Mouse (Mus musculus) gastrocnemius, postnatal 10 days (tissue): ENCODE measurements at regions not wholly inside any gene's neighbourhood (a gene's known extent, or its start where the extent isn't known, plus 50 kb on each side); places are given as distances from the start of the nearest gene placed in this dataset.

Experiments used
- DNase-seq: peaks from one replicate; pipeline ENCODE4 v3.0.0; 2021; ENCODE audit warnings: mixed read lengths

DNA sequence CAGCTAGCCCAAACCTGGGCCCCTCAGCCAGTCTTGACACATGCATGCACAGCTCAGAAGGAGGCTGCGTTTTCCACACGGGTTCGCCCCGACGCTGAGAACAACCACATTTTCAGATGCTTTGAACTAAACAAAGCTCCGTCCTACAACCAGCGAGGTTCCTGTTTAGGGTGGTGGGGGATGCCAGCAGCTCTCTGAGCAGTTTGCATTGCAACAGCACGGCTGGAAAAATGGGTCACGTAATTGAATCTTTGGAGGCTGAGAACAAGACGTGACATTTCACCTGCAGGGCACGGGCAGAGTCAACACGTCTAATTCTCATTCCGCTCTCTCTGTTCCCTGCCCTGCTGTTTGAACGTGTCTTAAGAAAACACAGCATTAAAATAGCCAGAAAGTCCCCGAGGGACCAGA, 119.2 kb downstream of the Syk start:
- DNase-seq, result no peak

DNA sequence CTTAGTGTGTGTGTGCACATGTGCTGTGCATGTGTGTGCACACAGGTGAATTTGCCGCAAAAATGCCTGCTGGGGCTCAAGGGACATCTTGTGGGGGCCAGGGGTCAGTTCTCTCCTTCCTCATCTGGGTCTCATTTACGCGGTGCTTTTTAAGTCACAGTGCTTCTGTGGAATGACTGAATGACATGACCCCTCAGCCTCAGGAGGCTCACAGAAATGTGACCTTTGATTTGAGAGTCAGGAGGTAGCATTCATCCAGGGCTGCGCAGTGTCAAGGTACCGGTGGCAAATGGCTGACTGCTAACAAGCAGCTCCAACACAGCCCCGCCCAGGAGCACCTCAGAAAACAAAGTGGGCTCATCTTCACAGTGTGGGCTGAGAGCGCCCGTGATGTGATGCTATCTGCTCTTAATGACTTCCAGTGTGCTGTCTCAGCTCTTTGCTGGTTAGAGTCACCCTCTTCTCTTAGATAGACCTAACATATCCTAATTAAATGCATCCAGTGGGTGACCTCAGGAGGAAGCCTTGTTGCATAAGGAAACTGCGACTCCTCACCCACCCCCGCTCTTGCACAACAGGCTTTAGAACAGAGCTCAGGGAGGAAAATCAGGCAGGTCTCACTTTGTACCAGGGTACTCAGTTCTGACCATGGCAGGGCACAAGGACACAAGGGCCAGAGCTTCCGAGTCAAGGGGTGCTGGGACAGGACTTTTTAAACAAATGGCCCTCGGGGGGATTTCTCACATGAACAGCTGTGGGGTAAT, 120.6 kb downstream of the Syk start:
- no peak for DNase-seq

DNA sequence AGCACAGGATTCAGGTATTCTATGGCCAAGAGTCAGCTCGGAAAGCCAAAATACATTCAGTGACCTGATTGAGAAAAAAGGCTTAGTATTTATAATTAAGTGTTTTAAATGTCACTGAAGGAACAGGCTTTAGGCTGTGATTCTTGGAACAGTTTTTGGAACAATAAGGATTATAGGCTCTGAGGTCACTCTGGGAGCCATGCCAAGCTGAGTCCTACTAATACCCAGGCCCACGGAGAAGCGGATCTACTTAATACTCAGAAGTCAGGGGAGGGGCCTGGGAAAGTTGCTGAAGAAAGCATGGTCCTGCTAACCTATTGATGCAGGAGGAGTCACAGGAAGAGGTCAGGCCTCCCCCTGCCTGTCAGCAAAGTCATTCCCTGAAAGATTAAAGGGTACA, 121.7 kb downstream of the Syk start:
- DNase-seq, result no peak

DNA sequence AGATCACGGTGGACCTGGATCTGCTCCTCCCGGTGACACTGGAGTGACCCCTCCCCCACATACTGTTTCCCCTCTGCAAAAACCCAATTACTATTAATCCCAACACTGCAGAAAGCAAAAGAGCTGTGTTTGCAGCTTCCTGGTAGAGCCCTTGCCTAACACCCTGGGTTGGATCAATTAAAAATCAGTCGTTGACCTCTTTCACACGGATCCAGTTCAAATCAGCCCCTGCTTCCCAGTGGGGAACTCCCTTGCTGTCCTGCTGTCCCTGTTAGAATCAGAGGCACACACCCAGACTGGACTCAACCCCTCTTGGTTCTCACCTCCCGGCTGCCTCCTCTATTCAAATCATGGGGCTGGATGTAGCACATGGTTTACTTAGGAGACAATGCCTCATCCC, 126.6 kb downstream of the Syk start:
- DNase-seq, result no peak

DNA sequence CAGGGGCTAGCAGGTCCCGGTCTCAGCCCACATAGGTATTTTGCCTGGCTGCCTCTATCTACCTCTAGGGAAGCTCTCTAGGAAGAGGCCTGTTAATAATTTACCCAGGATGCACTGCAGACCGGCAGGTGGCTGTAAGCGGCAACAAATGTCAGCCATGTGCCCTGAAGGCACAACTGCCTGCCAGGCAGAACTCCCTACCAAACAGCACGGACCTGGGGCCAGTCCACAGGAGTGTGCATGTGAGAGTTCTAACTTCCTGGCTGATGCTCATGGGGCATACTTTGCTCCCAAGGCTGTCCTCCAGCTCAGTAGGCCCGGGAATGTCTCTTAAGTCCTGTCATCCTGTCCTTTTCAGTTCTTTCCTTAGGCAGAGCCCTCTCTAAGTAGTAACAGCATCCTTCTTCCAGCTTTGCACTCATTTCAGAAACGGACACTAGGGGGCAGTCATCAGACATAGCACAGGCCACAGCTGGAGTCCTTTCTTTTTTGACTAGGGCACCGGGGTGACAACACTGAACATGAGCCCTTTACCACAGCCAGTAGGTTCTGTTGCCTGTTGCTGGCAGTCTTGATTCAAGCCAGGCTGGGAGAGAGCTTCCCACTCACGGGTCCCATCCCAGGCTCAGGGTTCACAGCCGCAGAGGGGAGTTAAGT, 128.9 kb downstream of the Syk start:
- DNase-seq, result peak; percentile 71

DNA sequence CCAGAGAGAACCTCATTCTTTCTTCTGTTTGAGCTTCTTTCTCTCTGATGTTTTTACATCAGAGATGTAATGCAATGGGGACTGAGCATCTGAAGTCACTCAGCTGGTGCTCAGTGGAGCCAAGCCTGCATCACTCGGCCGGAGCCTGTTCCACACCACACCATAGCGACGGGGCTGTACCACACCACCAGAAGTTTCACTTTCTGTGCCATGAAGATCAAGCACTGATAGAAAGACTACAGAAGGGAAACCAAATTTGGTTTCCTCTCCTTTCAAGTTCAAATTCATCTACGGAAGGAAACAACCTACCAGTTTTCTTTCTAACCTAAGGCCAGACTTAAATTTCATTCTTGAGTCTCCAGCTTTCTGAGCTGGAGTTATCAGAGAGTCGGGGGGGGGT, 138.5 kb downstream of the Syk start:
- no peak for DNase-seq

DNA sequence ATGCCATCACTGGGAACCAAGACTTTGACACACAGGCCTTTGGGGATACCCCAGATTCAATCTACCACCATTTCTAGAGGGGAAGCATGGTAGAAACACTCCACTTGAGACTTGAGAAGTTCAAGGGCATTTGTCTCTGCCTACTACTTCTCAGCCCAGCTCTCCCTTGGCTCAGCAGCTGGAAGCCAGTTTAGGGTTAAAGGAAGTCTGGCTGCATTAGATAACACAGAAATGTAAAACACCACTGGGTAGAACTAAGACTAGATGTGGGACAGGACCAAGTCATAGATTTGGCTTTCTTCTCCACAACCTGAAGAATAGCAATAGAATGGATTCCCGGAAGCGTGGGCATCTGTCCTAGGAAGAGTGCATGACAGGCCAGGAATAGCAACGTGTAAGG, 139.7 kb downstream of the Syk start:
- no peak for DNase-seq

DNA sequence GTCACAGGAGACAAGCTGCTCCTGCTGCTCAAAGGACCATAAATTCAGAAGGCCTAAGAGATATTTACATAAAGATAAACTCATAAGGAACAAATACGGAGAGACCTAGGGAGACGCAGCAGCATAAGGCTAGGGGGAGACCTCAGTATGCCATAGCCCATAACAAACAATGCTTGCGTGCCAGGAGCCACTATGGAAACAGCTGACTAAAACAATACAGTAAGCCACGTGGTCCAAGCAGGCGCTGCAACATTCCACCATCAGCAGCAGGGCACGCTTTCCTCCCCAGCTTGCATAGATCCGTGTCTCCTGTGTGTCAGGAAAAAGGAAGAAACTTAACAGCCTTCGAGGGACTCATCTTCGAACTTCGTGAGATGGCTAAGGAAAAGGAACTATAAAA, 143.1 kb downstream of the Syk start:
- DNase-seq, result no peak

DNA sequence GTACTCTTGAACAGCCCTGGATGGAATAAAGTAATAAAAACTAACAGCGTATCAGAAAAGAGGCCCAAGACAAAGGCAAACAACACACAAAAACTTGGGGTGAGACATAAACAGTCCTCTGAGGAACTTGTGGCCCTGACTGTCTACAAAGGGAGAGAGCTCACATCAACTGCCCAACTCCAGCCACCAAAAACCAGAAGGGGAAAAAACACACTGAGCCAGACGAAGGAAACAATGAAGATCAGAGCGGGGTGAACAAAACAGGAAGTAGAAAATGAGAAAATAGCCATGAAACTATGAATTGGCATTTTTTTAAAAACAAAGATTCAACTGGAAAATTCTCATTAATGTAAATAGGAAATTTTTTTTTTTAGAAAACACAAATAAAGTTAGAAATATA, 143.6 kb downstream of the Syk start:
- no peak for DNase-seq

DNA sequence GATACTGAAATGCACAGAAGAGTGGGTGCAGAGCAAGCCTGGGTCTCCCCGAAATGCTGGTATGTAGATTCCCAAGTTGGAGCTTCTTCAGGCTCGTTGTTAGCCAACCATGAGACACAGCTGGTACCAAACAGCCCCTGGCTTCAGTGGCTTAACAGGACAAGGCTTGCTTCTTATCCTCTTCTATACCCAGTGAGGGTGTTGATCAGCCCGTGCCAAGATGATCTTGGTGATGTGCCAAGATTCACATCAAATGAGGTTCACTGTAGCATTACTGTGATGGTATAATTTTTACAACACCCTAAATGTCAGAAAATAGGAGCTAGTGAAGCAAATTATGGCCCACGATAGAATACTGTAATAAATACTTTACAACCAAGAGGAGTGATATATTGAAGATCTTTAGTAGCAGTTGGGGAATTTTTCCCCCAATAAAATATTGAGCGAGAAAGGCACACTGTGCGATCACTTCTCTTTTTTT, 152.5 kb downstream of the Syk start:
- DNase-seq, result no peak

DNA sequence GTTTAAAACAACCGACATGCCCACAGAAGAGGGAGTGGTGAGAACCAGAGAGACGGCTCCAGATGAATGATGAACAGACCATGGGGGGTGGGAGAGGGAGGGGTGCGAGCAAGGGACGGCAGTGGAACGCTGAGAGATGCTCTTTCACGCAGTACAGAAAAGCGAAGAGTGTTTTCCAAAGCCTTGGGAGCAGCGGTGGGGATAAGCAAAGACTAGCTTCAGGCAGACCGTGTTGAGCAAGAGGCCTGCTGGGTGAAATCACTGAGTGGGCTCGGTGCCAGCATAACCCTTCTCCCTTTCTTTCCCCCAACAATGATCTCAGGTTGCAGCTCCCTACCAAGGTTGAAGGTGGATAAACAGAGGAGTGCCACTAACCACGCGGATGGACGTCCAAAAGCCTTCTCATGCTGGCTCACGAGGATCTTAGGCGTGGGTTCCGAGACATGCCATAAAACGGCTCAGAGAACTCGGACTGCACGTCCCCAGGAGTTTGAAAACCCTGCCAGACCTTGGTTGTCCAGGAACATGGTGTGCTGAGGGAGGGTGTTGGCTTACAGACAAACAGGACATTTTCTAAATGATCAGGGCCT, 153.1 kb downstream of the Syk start:
- DNase-seq, result peak; percentile 30

DNA sequence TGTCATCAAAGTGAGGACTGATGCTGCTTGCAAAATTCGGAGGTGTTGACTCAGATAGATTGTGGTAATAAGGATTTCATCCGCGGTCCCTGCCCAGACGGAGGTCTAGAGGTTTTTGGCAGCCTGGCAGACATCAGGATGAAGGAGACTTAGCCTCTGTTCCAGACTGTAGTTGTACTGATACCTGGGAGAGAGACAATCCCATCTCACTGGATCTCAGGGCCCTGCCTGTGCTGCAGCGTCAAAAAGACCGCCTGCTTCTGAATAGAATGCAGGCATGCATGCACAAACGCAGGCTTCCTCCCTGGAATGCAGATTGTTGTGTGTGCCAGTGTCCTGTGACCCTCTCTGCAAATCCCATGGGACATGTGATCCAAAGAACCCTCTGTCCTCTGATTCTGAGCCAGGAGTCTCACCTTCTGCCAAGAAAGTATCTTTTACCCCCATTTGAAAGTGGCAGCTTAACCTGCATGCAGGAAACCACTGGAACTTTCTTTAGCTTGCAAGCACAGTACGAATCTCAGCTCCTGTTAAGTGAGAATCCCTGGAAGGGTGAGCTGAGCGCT, 155.2 kb downstream of the Syk start:
- DNase-seq, result no peak

DNA sequence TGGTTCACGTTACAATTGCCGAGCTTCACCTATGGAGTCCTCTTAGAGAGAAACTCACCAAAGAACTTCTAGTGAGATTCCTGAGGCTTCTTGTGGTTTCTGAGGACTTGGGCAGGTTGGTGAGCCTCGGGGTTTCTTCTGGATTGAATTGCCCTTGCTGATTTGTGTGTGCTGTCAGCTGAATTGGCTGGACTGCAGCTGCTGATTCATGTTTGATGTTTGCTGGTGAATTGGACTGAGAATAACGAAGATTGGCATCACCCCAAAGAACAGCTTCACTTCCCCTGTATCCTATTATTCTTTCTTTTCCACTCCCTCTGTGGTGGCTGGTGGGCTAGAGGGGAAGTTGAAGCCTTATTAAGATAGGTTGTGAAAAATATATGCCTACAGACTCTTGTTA, 158.4 kb downstream of the Syk start:
- DNase-seq, result no peak

DNA sequence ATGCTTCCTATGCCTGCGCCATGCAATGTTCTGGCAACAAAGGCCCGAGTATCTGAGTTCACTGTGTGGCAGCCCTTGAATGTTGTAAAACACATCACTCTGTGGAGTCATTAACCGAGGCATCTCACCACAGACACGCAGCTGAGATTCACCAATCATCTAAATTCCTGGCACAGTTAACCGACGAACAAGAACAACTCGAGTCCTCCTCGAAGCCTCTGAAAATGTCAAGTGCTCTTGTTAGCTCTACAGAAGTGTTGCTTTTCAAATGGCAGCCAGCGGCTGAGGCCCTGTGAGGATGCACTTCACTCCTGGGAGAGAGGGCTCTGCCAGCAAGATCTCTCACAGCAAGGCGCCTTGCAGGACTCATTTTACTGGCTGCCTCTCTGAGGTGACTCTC, 173.0 kb downstream of the Syk start:
- DNase-seq, result no peak

DNA sequence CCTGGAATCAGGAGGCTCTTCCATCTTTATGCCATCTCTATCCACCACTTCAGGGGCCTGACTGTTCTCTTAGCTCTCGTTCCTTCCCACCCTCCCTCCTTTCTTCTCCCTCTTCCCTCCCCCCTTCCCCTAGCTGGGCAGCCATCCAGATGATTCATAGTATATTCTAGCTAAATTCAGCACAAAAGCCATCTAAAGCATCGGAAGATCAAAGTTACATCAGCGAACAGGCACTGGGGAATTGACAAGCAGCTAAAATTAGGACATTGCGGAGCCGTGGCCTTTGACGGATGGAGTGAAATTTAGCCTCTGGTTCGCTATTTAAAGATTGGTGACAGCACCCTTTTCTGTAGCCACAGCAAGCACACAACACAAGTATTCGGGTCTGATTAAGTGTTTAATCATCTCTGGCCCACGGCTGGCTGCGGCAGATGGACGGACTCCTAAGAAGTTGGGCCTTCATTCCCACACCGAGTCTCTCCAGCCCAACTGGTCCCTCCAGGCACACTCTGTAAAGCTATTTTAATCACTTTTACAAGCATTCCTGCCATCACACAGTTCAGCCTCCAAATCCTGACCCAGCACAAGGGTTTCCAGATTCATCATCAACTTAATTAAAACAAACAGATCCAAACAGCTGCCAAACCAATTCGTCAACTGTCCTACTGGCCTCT, 163.8 kb downstream of the Auh start:
- peak; percentile 36 for DNase-seq

DNA sequence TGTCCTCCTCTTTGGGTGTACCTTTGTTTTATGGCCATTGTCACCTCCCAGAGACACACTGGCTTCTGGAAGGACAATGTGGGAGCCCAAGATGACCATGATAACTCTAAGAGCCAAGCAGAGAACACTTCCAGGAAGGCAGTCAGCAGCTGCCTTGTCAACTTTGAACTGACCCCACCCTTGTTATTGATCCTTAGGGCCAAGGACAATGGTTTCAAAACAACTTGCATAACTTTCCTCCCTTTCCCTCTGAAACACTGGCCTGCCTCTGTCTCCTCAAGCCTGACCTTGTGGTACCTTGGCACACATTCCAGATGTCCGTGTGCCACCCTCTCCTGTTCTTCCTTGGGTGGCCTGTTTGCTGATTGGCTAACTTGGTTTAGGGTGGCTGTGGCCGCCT, 163.2 kb downstream of the Auh start:
- DNase-seq, result no peak

DNA sequence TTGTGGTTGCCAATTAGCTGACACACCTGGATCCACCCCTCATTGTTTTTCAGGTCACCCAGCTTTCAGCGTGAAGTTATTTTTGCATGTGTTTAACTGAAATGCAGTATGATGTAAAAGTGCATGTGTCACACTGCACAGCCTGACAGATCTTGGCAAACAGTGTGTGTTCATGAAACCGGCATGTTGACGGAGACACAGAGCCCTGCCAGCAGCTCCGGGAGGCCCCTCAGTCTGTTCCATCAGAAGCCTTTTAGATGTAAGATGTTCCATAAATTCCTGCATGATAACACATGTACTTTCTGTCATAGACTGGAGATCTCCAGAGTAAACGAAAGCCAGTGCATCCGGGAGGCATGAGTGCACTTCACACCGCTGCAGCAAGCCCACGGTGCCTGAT, 159.5 kb downstream of the Auh start:
- no peak for DNase-seq

DNA sequence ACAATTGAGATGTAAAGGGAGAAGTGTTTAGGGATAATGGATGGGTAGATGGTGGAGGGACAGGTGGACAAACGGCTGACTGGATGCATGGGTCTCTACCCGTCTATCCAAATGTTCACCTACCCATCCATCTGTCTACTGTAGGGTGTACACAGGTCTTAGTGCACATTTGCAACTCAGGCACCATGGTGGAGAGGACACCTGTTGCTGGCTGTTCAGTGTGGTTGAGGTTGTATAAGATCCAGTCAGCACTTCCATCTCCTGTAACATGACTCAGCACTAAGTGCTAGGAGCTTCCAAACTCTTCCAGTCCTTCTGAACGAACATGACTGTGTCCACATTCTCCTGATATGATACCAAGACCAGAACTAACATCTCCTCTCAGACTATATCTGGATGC, 158.0 kb downstream of the Auh start:
- DNase-seq, result no peak

DNA sequence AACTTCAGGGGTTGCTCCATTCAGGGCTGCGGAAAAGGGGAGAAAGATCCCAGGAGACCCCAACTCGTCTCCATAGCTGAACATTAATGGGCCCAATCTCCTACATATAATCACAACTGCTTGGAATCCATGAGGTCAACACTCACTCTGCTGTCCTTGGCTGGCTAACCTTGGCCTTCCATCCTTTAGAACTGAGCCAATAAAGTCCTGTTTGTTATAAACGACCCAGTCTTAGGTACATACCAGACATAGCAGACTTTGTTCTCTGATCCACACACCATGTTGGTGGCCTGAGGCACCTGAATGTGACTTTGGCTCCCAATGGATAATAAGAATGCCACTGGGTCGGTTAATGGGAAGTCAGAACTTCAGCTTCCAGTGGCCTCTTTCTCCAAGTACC, 157.4 kb downstream of the Auh start:
- no peak for DNase-seq

DNA sequence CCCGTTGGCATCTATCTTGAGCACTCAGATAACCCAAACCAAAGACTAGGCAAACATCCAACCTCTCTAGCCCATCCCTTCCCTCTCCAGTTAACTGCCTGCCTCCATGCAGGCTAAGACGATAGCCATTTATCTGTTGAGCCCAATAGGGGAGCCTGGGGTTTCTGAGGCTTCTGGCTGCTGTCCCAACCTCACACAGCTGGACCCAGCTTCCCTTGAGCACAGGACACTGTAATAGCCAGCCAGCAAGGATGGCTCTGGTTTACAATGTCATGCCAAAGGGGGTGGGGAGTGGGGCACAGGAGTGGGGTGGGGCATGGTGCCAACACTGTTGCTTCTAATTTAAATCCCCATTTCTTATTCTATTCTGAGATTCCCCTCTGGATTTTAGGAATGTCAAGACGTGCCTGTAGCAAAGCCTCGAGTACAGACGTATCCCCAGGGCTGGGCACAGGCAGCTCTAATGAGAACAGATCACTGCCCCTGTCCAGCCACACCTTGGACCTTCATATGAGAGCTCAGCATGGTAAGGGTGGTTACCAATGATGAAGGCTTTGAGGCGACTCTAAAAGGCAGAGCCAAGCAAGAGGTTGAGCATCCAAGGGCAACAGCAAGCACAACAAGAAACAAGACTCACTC, 152.0 kb downstream of the Auh start:
- peak; percentile 32 for DNase-seq

DNA sequence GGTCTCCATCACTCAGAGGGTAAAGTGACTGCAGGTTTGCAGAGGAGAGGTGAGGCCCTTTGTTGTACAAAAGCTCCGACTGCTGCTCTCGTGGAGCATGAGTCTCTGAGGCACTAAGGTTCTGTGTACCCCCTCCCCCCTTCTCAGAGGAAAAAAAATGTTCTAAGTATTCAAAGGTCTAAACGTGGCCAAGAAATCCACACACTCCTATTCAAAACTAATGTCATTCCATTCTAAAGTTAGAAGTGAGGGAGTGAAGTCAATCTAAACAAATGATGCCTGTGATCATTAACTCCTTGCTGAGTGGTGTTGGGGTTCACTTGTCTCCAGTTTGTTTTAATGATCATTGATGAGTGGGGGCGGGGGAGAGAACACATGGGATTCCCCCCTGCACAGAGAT, 150.6 kb downstream of the Auh start:
- no peak for DNase-seq
